Mouse (Mus musculus) forebrain, embryonic 14.5 days (tissue): Measurements from ENCODE around the gene Fbxw2. TPM values are rescaled to one million over a fixed set of nuclear protein-coding genes. Genes with fewer than 3 reads are reported as not detected.
"Not testable (repeated sequence)": the region's sequence is repeated elsewhere in the genome, so short reads cannot be mapped to it uniquely, and the experiment has no call there.

Experiments
- ATAC-seq: fragments of 200-750 bp; cut with Nextera tagmentation; 2 replicates; pipeline ENCODE4 v1.8.0; 2017; ENCODE audit warnings: mild to moderate bottlenecking, moderate library complexity
- DNase-seq: peaks from one replicate; pipeline ENCODE4 v3.0.0-alpha.2; 2015; ENCODE audit warnings: low spot score
- H3K27ac ChIP-seq: fragments of 300-500 bp; sonication (generic); 2 replicates; pipeline ENCODE4 v1.5.1; 2014; ENCODE audit warnings: low read depth, mild to moderate bottlenecking, control low read depth, low read length, moderate library complexity
- H3K27me3 ChIP-seq: fragments of 300-500 bp; sonication (generic); replicated peaks from 2 replicates; pipeline ENCODE4 v1.6.1; 2014; ENCODE audit warnings: low read length, control low read depth, mixed read lengths; ENCODE audit not compliant: control insufficient read depth, insufficient read depth
- H3K36me3 ChIP-seq: fragments of 300-500 bp; sonication (generic); 2 replicates; pipeline ENCODE4 v1.6.1; 2014; ENCODE audit warnings: low read length, control low read depth; ENCODE audit not compliant: control insufficient read depth, insufficient read depth
- H3K4me1 ChIP-seq: fragments of 300-500 bp; sonication (generic); 2 replicates; pipeline ENCODE4 v1.6.1; 2014; ENCODE audit warnings: antibody characterized with exemption, low read length, control low read depth; ENCODE audit not compliant: control insufficient read depth, insufficient read depth
- H3K4me2 ChIP-seq: fragments of 300-500 bp; sonication (generic); 2 replicates; pipeline ENCODE4 v1.6.1; 2014; ENCODE audit warnings: mild to moderate bottlenecking, control low read depth, low read length
- H3K4me3 ChIP-seq: fragments of 300-500 bp; sonication (generic); 2 replicates; pipeline ENCODE4 v1.5.1; 2014; ENCODE audit warnings: low read depth, low read length, control low read depth
- H3K9ac ChIP-seq: fragments of 300-500 bp; sonication (generic); 2 replicates; pipeline ENCODE4 v1.6.1; 2014; ENCODE audit warnings: mild to moderate bottlenecking, low read length, control low read depth, moderate library complexity
- H3K9me3 ChIP-seq: fragments of 300-500 bp; sonication (generic); replicated peaks from 2 replicates; pipeline ENCODE4 v1.6.1; 2016; ENCODE audit warnings: low read length, control low read depth, mixed read lengths; ENCODE audit not compliant: control insufficient read depth
- WGBS: fragments of 180-500 bp; shearing (Covaris S2); extraction: QIAGEN DNeasy Blood & Tissue Kit; methylation state at CpG from one replicate; pipeline ENCODE4 v1.1.7; 2014; 5-methylcytosine and 5-hydroxymethylcytosine counted together
- polyA plus RNA-seq: library from polyadenylated mRNA; unstranded; fragments of >200 nt; fragmentation: Nextera tagmentation; extraction: Ambion mirVana; gene quantifications from 2 replicates; pipeline ENCODE4 v1.2.1, GENCODE M21; 2014

The Fbxw2 gene
- polyA plus RNA-seq, 1 experiment from 2014 or later: 78.6 TPM

GRCm38 (mm10) chr2:34804172-34804571 lies 21.9 kb downstream of the Fbxw2 start:
- no peak overlapping the region for H3K4me3 ChIP-seq
- no peak for ATAC-seq
- no peak for DNase-seq
- no peak overlapping the region for H3K9ac ChIP-seq
- WGBS: 98% methylated on average over 2 of the region's 2 CpGs
- no peak overlapping the region for H3K4me2 ChIP-seq
- no peak overlapping the region for H3K27ac ChIP-seq
- no peaks in the 10 kb centered on the region for H3K9me3 ChIP-seq
- peaks cover 37% of the 10 kb centered on the region for H3K36me3 ChIP-seq
- H3K4me1 ChIP-seq: peaks cover 8% of the 10 kb centered on the region; the same call in 1 of the 2 replicates
- no peaks in the 10 kb centered on the region for H3K27me3 ChIP-seq

GRCm38 (mm10) chr2:34803746-34804145 lies 22.4 kb downstream of the Fbxw2 start:
- 71% methylated on average over 3 of the region's 3 CpGs for WGBS
- H3K4me1 ChIP-seq: peaks cover 8% of the 10 kb centered on the region; the same call in 1 of the 2 replicates
- no peak overlapping the region for H3K27ac ChIP-seq
- ATAC-seq: no peak
- H3K9me3 ChIP-seq: no peaks in the 10 kb centered on the region
- peaks cover 33% of the 10 kb centered on the region for H3K36me3 ChIP-seq
- no peak overlapping the region for H3K4me3 ChIP-seq
- H3K9ac ChIP-seq: no peak overlapping the region
- no peak for DNase-seq
- no peaks in the 10 kb centered on the region for H3K27me3 ChIP-seq
- H3K4me2 ChIP-seq: peak overlapping the region; percentile 37

DNA sequence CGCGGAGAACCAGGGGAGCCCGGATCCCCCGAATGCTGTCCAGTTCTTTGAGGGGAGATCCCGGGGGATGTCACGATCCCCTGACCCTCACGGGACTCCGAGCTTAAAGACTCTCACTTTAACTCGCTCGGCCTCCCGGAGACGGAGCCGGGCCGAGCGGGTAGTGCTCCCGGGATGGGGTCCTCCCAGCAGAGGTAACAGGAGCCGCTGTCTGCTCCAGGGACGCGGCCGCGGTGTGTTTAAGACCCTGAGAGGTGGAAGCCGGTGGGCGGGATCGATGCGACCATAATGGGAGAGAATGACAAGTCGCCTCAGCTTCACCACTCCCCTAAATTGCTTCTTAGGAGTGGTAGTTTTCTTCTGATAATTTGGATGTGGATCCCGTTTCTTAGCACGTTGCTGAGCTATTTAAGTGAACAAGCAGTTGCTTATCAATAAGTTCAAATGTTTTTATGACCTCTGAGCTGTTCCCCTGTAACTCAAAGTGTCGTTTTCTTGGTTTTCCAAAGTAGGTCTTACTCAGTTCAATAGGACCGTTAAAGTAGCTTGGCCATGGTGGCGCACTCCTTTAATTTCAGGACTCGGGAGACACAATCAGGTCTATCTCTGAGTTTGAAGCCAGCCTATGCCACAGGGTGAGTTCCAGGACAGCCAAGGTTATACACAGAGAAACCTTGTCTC lies 23.4 kb downstream of the Fbxw2 start:
- H3K27me3 ChIP-seq, H3K4me1 ChIP-seq, H3K9me3 ChIP-seq: not testable (repeated sequence)
- Histone ChIP-seq H3K36me3 (peaks cover 24% of the 10 kb centered on the region), H3K4me2 (peak overlapping the region; percentile 80), H3K9ac (peak overlapping the region; percentile 79), H3K4me3 (peak overlapping the region; percentile 65), H3K27ac (peak overlapping the region; percentile 83)
- ATAC-seq: peak; percentile 59
- WGBS: under 1% methylated on average over 26 of the region's 32 CpGs
- peak; percentile 16 for DNase-seq

DNA sequence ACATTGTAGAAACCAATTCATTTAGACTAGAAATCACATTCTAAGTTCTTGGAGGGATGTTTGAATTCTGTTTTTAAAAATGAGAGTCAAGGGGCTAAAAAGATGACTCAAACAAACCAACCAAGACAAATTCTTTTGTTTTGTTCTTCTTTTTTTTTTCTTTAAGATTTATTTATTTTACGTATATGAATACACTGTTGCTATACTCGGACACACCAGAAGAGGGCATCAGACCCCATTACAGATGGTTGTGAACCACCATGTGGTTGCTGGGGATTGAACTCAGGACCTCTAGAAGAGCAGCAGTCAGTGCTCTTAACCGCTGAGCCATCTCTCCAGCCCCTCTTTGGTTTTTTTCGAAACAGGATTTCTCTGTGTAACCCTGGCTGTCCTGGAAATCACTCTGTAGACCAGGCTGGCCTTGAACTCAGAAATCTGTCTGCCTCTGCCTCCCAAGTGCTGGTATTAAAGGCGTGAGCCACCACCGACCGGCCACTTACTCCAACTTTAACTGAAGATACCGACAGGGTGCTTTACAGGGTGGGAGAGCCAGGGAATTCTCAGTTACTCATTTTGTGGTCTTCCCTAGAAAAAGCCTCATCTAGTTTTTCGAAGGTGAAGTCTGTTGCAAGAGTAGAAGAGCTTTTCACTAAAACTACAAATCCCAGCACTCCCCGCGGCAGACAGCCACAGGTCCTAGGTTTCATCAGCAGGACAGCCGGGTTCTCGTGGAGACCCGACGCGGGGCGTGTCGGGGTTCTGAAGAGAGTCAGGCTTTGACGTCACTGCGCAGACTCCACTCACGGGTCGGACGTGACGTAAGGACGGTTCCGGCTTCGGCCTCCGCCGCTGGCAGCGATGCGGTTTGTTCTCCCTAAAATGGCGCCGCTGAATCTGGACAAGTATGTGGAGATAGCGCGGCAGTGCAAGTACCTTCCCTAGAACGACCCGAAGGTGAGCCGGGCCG lies 24.3 kb downstream of the Fbxw2 start:
- Histone ChIP-seq H3K4me1 (peaks cover 8% of the 10 kb centered on the region; the same call in 1 of the 2 replicates), H3K9me3 (no peaks in the 10 kb centered on the region), H3K4me2 (peak overlapping the region; percentile 29; the same call in 1 of the 2 replicates), H3K9ac (peak overlapping the region; percentile 79), H3K27ac (peak overlapping the region; percentile 83), H3K4me3 (peak overlapping the region; percentile 65), H3K27me3 (no peaks in the 10 kb centered on the region), H3K36me3 (peaks cover 19% of the 10 kb centered on the region)
- WGBS: 6% methylated on average over 39 of the region's 39 CpGs
- DNase-seq (peak; percentile 100), ATAC-seq (peak; percentile 97)

DNA sequence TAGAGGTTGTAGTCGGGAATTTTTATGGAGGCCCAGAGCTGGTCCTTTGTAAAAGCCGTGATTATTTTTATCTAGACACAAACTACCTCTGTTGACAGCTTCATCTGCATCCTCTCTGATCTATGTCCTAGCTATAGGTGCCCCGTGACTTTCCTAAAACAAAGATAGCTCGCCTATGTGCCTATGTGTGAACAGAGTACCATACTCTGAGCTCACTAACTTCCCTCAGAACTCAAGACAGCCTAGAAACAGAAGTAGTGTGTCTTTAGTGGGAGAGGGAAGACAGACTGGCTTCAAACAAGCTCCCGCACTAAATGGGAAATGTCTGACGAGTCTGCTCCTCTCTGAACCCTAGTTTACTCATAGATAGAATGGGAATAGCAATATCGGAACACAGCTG lies 25.7 kb downstream of the Fbxw2 start:
- H3K9ac ChIP-seq: no peak overlapping the region
- H3K27ac ChIP-seq: no peak overlapping the region
- H3K9me3 ChIP-seq: no peaks in the 10 kb centered on the region
- peaks cover 7% of the 10 kb centered on the region; the same call in 1 of the 2 replicates for H3K36me3 ChIP-seq
- no peak overlapping the region for H3K4me3 ChIP-seq
- no peaks in the 10 kb centered on the region for H3K27me3 ChIP-seq
- ATAC-seq (no peak), DNase-seq (no peak)
- WGBS: 82% methylated on average over 7 of the region's 7 CpGs
- H3K4me1 ChIP-seq: peaks cover 8% of the 10 kb centered on the region; the same call in 1 of the 2 replicates
- no peak overlapping the region for H3K4me2 ChIP-seq

DNA sequence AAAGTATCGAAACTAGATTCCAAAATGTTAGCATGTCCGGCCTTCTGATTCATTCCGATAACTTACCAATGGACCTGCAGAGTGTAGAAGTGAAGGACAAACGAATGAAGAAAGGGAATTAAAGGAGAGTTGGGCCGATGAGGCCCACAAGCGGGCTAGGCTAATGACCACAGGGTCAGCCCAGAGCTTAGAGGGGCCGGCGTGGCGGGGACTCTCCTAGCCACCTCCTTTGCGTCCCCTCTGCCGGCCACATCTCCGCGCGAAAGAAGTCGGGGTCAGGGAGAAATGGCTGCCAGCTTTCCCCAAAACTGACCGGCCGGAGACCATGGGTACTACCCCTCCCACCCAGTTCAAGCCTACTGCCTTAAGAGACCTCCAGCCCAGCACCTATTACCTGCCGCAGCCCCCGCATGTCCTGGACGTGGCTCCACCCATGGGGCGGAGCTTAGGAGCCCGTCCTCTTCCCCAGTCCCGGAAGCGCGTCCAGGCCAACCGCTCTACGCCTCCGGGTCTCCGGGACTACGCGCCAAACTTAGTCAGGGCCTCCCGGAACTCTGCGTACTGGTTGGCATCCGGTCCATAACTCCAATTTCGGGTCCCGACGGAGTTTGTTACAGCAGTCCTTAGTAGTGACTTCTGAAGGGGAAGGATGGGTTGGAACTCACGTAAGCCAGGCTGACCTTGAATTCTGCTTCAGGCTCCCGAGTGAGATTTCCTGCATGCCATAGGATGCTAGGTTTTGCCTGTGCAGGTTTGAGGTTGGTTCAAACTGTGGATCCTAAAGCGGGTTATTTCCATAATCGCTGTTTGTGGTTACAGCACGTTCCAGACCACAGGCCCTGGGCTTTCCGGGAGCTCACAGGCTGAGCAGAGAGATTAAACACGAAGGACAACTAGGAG lies 26.5 kb downstream of the Fbxw2 start, which contains the start of gene Rabepk:
Rabepk (minus strand) TSS at position 556 of the 900 bp plus-strand sequence.
- WGBS: 5% methylated on average over 44 of the region's 44 CpGs
- DNase-seq (peak; percentile 84), ATAC-seq (peak; percentile 67)

DNA sequence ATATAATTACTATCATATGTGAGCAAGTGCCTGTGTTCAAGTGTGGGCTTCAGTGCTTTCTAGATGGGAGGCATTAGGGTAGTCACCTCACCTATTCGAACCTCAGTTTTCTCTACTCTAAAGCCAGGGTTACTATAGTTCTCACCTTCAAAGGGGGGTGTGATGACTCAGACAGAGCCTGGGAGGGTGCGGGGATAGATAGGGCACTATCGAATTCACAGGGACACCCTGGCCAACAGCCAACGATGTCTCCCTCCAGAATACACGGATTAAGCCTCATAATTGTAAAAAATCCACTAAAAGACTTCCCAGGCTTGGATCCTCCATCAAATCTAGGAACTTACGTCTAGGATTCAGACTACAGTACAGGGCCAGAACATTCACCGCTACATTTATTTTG lies 30.7 kb downstream of the Fbxw2 start:
- no peak overlapping the region for H3K9ac ChIP-seq
- no peak overlapping the region for H3K4me2 ChIP-seq
- WGBS: 90% methylated on average over 7 of the region's 7 CpGs
- no peaks in the 10 kb centered on the region for H3K27me3 ChIP-seq
- H3K4me3 ChIP-seq: no peak overlapping the region
- ATAC-seq (no peak), DNase-seq (no peak)
- 0 out of 2 replicates have a peak, but pooled peaks cover 3% of the 10 kb centered on the region for H3K4me1 ChIP-seq
- no peak overlapping the region for H3K27ac ChIP-seq
- H3K9me3 ChIP-seq: no peaks in the 10 kb centered on the region
- peaks cover 8% of the 10 kb centered on the region; the same call in 1 of the 2 replicates for H3K36me3 ChIP-seq

More for the DNA sequence above, 26.5 kb downstream of the Fbxw2 start, which contains the start of gene Rabepk:
- Histone ChIP-seq H3K27me3 (no peaks in the 10 kb centered on the region), H3K9ac (peak within 1 kb of the TSS; percentile 74), H3K4me3 (peak within 1 kb of the TSS; percentile 50), H3K4me1 (peaks cover 8% of the 10 kb centered on the region; the same call in 1 of the 2 replicates), H3K9me3 (no peaks in the 10 kb centered on the region), H3K36me3 (peaks cover 9% of the 10 kb centered on the region; the same call in 1 of the 2 replicates), H3K4me2 (peak within 1 kb of the TSS; percentile 84), H3K27ac (no peak within 1 kb of the TSS)

DNA sequence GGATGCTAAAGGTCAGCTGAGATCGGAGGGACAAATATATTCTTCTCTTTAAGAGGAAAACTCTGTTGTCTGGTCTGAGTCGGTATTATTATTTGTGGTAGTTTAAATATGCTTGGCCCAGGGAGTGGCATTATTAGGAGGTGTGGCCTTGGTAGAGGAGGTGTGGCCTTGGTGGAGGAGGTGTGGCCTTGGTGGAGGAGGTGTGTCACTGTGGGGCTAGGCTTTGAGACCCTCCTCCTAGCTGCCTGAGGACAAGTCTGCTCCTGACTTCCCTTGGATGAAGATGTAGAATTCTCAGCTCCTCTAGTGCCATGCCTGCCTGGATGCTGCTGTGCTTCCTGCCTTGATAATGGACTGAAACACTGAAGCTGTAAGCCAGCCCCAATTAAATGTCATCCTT lies 31.6 kb downstream of the Fbxw2 start:
- 90% methylated on average over 2 of the region's 2 CpGs for WGBS
- DNase-seq (no peak), ATAC-seq (no peak)
- Histone ChIP-seq H3K4me3 (no peak overlapping the region), H3K36me3 (peaks cover 8% of the 10 kb centered on the region; the same call in 1 of the 2 replicates), H3K27me3 (no peaks in the 10 kb centered on the region), H3K4me1 (no peaks in the 10 kb centered on the region), H3K9ac (no peak overlapping the region), H3K9me3 (no peaks in the 10 kb centered on the region), H3K4me2 (no peak overlapping the region), H3K27ac (no peak overlapping the region)
